Mouse (Mus musculus) C2C12 (cell line): ENCODE data around the gene Rbpms2.

Experiments
- CEBPB ChIP-seq: IDR thresholded peaks from one replicate; pipeline ENCODE4 v1.6.1; 2011; ENCODE audit warnings: low read depth, mild to moderate bottlenecking, control low read depth, moderate library complexity
- CTCF ChIP-seq: IDR thresholded peaks from one replicate; pipeline ENCODE4 v1.5.1; 2011; ENCODE audit not compliant: control insufficient read depth, insufficient read depth, insufficient read length
- FOSL1 ChIP-seq: IDR thresholded peaks from one replicate; pipeline ENCODE4 v1.8.0; 2011; ENCODE audit warnings: mild to moderate bottlenecking, low read length; ENCODE audit not compliant: poor library complexity, insufficient read depth, severe bottlenecking
- MYOD1 ChIP-seq: IDR thresholded peaks from one replicate; pipeline ENCODE4 v1.6.1; 2011; ENCODE audit warnings: low read depth; ENCODE audit not compliant: control insufficient read depth, insufficient read length
- MYOG ChIP-seq: IDR thresholded peaks from one replicate; pipeline ENCODE4 v1.6.1; 2011; ENCODE audit not compliant: control insufficient read depth, insufficient read length; ENCODE audit errors: extremely low read depth
- USF1 ChIP-seq: IDR thresholded peaks from one replicate; pipeline ENCODE4 v1.6.1; 2011; ENCODE audit warnings: low read depth, mild to moderate bottlenecking, control low read depth, moderate library complexity

- no peak for TF ChIP-seq CTCF
- no peak for TF ChIP-seq CEBPB
- no peak for TF ChIP-seq MYOD1
- TF ChIP-seq USF1 = no peak
- TF ChIP-seq MYOG = no peak
- no peak for TF ChIP-seq FOSL1
Observed at GRCm38 (mm10) chr9:65621196-65621595, 8.3 kb upstream of the Rbpms2 start.
